Mouse (Mus musculus): ENCODE measurements at regions not wholly inside any gene's neighbourhood (a gene's known extent, or its start where the extent isn't known, plus 50 kb on each side); places are given as distances from the start of the nearest gene placed in this dataset.
A peak's percentile ranks its signal among the peaks of the same experiment; 100 is the strongest.
"Not testable (repeated sequence)": the region's sequence is repeated elsewhere in the genome, so short reads cannot be mapped to it uniquely, and the experiment has no call there.

DNA sequence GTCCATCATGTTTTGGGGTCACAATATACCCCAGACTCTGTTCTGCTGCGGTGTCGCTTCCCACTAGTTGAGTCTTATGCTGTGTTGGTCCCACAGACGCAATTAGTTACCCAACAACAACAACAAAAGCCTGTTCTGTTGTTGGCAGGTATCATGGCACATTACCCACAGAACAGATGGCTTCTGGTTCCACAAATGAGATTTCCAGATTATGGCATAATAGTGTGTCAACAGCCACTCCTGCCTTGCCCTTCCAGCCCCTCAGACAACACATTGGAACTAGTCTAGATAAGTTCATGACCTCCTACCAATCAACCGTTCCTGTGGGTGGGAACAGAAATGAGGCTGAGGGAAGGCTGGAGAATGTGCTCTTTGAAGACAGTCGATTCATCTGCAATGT lies 351.5 kb downstream of the Fut8 start:
- DNase-seq, result no peak

DNA sequence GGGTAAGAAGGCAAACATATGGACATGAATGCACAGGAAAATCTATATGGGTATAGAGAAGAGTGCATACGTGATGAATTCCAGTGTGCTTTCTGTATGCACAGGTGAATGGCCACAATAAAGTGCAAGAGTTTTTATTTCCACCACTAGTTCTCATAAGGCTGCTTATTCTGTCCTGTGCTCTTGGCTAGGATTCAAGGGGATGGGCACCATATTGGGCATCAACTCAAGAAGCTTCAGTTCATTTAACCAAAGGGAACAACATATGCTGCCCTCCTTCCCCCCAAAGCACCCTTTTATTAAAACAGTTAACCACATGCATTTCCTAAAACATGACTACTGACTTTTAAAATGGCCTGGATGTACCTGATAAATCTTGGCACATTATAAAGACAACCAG lies 356.2 kb downstream of the Fut8 start:
- no peak for DNase-seq

DNA sequence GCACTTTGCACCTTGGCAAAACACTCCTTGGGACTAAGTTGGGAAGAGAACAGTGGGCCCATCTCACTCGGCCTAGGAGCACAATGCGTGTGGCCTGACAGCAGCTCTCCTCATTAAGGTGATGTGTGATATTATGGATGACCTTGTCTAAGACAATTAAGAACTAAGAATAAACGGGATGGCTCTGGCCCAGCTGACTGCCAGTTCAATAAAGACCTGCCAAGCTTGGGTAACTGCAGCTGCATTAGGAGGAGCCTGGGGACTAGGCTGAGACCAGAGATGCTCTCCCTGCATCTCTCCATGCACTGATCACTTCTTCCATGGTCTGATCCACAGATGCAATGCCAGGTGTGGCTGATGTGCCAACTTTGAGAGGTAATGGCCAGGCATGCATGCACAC lies 356.7 kb downstream of the Fut8 start:
- no peak for DNase-seq

DNA sequence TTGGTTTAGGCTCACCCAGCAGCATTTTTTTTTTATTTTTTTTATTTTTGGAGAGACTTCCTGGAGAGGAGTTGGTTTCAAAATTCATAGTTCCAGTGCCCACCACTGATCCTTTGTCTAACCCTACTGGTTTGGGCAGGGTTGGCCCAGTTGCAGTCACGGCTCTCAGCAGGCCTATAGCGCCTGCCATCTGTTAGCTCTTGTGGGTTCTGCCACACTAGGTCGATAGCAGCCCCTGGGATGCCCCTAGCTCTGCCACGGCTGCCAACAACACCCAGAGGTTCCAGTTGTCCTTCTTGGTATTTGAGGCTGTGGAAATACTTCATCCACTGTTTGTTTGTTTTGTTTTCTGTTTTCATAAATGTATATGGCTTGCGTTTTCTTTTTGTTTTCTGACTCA lies 357.9 kb downstream of the Fut8 start:
- no peak for DNase-seq

DNA sequence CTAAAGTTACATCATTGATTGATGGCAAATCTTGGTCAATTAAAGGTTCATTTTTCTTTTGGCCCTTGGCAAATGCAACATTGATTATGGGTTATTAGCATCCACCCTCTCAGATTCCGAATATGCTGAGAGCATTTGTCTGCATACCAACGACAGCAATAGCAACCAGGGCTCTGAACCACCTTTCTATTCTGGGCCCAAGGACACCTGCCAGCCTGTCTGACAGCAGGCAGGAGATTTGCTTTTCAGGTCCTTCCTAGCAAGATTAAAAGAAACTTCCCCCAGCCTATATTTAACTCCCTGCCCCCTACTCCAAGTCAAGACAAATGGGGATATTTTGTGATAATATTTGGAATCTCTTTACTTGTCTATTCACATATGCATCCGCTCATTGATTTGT lies 358.8 kb downstream of the Fut8 start:
- DNase-seq, result no peak

DNA sequence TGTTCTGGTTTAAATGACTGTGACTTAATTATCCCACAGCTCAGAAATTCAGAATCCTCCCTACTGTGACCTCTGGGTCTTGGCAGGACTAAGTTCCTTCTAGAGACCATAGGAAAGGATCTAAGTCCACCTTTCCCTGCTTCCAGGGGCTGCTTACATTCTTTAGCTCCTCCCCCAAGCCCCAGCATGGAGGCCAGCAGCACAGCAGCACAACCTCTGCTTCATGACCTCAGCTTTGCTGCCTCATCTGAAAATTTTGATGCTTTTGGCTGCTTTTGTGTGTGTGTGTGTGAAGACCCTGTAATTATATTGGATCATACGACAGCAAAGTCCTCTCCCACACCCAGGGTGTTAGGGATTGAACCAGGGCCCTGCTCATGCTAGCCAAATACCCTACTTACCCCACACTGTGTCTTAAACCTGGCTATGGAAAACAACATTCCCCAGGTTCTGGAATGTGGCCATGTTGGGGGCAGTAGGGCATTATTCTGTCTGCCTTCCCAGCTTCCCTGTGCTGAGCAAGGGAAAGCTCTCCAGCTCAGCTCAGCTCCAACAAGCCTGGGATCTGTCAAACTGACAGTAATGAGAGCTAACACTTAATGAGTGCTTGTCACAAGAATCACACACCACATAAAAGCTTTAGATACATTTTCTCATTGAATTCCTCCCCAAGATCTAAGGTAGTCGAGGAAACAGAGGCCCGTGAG lies 359.9 kb downstream of the Fut8 start:
- peak; percentile 64 to 66 for DNase-seq

DNA sequence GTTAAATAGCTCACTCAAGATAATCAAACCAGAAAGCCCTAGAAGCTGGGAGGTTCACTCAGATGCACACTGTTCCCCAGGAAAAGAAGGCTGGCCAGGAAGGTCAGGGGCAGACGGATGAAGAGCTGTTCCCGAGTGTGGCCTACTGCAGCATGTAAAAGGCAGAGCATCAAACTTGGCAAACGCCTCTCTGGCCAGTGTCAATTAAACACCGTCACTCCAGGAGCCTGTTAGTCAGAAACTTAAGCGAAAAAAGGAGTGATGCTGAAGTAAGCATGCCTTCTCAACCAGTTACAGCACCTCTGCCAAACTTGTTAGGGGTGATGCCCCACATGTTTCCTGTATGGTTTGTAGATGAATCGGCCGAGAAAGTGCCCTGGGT lies 360.4 kb downstream of the Fut8 start:
- DNase-seq, result peak in 1 of 2 experiments; percentile 1

DNA sequence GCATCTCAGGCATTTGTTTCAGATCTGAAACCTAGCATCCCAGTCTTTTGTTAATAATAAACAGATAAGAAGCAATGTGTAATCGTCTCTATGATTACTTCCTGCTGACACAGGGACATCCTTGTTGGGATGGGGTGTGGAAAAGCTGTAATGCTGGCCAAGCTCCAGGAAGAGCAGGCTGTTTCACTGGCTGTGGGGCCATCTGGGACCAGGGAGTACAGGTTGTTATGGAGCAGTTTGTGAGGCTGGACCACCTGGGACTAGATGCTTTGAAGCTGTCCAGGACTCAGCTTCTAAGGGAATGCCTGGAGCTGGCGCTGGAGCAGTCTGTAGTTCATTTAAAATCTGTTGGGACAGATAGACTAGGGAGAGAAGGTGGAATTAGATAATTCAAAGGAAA lies 361.5 kb downstream of the Fut8 start:
- DNase-seq, result peak; percentile 43 to 47

DNA sequence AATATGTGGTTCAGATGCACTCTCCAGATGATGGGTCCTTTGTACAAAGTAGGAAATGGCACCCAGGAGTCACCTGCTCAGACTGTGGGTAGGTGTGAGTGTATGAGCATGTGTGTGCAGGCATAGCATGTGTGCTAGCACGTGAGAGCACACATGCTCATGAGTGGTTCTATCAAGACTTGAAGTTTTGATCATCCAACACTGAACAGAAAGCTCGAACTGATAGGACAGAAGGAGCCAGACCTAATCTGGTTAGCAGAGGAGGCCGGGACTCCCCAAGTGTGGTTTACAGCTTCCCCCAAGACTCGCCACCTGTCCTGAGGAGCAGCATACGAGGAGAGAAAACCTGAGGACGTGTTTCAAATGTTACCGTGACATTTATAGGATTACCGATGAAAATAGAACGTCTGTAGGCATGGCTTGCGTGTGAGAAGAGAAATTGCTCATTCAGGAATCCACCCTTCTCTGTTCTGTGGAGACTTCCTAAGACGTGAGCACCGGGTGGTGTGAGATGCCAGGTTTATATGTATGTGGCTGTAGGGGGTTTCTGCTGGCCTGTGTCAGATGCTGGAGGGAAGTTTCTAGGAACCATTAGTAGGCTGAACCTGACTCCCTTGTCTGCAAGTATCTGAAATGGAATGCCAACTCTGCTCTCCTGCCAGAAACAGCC lies 366.0 kb downstream of the Fut8 start:
- DNase-seq, result no peak

DNA sequence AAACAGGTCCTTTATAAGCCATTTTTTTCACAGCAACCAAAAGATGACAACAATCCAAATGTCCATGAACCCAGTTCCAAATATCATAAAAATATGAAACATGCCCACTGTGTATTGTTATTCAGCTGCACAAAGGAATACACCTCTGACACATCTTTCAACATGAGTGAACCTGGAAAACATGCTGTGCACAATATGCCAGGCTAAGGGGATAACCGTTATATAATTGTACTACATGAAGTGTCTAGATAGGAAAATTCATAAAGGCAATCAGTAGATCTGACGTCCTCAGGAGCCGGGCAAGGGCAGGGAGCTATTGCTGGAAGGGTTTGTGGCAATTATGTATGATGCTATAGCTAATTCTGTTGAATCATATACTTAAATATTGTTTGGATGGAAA lies 379.6 kb downstream of the Fut8 start:
- DNase-seq, result no peak

DNA sequence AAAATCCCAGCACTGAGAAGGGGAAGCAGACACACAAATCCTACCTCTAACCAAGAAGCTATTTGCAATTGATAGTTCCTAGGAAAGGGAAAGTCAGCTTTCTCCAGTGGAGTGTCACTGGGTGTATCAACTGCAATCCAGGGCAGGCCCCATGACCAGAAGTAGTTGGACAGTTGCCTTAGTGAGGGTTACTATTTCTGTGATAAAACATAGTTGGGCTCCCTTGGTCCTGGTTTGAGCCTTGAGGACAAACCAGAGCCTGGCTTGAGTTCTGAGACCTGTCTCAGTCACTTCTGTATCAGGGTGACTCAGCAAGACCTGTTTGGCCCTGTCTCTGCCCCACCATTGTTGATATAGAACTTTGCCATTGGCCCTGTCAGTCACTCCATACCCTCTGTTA lies 384.3 kb downstream of the Fut8 start:
- no peak for DNase-seq

DNA sequence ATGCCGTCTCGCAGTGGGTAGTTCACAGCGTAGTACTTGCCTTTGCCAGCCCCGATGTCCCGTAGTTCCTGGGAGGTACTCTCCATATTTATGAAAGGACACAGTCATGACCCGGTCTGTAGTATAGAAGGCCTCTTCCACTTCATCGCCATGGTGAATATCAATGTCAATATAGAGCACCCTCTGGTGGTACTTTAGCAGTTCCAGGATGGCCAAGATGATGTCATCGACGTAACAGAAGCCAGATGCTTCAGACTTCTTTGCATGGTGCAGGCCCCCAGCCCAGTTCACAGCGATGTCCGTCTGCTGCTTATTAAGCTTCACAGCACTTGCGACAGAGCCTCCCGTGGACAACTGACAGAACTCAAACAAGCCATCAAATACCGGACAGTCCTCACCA lies 386.4 kb downstream of the Fut8 start:
- DNase-seq, result not testable (repeated sequence)

DNA sequence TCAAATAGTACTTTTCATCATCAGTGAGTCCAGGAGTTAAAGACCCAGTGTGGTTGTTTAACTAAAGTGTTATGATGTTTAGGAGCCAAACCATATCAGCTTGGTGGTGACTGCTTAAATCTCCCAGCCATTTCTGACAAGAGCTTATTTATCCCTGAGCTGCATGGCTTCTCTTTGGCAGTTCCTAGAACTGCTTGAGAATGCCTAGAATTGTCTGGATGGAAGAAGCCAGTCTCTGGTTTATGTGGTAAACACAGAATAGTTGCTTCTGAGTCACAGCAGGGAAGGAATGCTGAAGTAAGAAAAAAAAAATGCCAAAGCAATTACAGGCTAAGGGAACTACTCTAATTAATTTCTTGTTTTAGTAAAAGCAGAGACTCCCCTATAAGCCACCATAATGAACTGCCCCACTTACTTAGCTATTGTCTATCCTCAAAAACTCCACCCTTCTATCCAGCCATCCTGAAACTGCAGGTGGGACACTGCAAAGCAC lies 390.5 kb downstream of the Fut8 start:
- DNase-seq, result no peak

DNA sequence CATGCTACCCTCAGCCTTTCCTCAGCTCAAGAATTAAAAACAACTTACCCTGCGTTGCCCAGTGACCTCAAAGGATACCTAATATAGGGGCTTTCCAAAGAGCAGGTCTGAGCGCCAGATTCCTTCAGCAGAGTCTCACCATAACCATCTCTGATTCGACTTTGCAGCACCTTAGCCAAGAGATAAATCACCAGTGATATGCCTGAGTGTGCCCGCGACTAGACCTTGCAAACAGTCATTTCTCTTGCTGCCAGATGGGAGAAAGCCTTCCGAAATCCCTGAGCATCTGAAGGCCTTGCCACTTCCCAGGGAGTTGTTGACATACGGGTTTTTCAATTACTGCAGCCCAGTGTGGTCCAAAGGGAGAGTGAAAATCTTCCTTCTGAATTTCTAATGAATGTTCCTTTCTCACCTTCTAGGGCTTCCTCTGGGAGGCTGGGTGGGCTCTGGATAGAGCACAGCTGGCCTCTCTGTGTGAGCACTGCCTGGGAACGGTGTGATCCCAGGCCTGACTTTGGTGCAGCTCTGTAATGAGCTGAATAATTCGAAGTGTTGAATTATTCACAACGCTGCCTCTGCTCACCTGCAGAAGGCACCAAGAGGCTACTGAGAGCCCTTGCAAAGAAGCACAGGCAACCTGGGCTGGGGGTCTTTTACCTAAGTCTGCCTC lies 396.2 kb downstream of the Fut8 start:
- no peak for DNase-seq

DNA sequence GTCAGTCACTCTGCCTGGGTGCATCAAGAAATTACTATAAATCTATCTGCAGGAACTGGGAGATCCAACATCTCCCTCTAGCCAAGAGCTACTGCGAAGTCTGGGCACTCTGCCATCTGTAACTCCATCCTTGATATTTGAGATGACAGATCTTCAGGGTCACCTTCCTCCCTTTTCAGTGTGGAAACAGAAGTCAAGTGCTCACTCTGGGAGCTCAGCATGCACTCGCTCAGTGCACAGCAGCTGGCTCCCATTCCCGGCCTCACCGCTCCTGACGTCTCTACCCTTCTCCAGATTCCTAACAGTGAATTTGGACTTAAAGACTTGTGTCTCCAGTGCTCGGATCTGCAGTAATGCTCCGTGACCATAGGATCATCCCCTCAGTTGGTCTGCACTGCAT lies 400.3 kb downstream of the Fut8 start:
- peak in 1 of 2 experiments; percentile 16 for DNase-seq

DNA sequence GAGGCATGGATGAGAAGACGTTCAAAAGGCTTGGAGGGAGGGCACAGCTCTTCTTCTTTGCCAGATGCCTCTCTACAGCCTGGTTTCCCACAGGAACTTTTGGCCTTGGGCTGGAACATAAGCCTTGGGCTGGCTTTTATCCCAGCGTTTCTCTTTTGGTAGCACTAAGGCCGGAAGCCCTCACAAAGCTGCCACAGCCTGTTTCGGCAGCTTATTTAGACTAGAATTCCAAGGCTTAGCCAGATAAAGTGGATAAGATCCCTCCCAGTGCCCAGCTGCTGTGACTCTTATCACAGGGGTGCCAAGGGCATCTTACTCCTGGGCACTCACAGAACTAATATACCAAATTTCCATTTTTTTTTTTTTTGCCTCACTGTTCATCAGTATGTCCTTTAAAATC lies 404.4 kb downstream of the Fut8 start:
- no peak for DNase-seq

DNA sequence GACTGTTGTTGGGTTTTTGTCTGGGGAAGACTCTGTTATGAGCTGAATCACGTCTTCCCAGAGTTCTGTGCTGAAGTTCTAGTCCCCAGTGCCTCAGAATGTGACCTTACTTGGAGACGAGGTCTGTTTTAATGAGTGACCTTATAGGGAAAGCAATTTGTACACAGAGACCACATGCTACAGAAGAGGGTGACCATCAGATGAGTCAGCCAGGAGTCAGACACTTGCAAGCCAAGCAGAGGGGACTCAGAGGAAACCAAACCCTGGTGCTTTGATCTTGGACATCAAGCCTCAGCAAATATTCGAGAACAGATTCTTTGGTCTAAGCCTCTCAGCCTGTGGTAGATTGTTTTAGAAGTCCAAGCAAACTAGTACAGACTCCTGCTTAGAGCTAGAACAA lies 409.9 kb downstream of the Fut8 start:
- DNase-seq, result no peak

DNA sequence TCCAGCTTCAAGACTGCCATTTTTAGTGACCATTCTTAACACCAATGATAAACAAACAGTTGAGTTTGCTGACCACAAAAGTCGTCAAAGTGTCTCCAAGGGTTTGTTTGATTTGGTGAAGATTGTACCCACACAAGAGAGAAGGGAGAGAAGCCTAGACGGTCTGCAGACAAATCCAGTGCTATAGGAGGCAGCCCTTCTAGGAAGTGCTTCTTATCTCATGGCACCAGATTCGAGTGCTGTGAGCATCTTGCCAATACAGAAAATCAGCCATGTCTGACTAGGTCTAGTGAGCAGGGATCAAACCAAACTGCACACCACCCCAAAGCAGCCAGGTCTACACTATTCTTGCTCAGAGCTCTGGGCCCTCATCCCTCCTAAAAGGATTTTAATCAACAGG lies 416.4 kb downstream of the Fut8 start:
- no peak for DNase-seq

DNA sequence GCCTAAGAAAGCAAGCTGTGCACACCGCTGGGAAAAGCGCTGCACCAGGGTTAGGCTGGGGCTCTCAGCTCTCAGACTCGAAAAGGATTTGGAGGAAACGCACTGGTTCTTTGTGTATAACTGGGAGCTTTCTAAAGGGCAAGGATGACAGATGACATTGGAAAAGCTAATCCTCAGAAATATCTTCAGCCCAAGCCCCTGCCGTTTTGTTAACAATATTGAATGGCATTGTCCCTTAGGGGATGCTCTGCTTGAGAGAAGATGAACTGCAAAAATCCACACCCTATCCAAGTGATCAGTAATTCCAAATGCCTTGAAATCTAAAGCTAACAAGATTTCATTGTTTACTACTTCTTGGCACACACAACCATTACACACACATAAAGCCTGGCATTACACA lies 419.1 kb downstream of the Fut8 start:
- no peak for DNase-seq

DNA sequence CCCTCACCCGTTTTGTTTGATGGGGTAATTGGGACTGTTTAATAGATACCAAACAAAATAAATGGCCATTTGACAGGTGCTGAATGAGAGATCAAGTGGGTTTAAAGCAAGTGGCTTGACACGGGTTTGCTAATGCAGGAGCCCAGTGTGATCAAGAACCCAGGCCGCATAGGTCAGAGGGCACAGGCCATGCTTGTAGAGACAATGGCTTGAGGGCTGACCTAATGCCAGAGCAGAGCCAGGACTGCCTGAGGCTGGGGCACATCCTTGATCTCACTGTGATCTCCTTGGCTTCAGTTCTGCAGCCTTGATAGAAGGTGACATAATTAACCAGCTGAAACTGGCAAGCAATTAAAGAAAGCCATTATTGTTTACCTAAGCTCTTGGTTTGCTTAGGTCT lies 420.0 kb downstream of the Fut8 start:
- DNase-seq, result no peak

DNA sequence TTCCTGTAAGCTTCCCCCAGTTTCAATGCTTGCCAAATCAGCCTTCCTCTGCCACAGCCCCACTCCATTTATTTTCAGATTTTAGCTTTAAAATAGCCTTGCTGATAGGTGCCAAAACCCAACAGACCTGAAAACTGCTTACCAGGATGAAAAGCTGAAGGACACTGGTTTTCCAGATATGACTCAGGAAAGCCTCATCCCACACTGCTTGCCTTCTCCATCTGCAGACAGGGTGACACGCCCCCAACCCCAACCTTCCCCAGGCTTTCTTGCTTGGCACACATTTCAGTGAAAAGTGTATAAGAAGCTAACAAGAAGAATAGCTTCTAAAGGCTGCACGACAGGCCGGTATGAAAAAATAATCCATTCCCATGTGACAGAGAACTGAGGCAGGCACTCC lies 425.3 kb downstream of the Fut8 start:
- DNase-seq, result no peak

DNA sequence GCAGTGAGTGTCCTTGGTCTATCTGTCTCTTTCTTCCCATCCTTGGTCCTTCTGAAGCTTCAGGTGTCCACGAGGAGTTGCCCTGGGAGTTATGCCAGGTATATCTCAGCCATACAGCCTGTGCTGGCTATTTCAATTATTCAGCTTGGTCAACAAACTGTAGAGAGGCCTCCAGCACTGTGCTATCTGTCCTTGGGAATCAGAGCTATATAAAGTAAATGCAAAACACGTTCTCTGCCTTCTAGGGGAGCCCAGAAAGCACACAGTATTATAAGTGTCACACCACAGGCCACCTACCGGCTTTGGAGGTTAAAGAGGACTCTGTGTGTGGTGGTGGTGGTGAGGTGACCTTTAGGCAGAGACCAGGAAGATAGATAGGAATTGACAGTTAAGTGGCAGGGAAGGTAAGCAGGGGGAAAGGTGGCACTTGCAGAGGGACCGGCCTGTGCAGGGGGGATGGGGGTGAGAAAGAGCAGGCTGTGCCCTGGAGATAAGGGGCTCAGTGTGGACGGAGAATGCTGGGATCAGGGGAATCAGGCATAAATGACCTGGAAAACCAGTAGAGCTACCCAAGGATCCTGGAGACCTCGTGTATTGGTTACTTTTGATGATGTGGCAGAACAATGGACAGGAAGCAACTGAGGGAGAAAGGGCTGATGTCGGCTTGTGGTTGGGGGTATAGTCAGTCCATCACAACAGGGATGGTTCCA lies 425.9 kb downstream of the Fut8 start:
- DNase-seq, result no peak

DNA sequence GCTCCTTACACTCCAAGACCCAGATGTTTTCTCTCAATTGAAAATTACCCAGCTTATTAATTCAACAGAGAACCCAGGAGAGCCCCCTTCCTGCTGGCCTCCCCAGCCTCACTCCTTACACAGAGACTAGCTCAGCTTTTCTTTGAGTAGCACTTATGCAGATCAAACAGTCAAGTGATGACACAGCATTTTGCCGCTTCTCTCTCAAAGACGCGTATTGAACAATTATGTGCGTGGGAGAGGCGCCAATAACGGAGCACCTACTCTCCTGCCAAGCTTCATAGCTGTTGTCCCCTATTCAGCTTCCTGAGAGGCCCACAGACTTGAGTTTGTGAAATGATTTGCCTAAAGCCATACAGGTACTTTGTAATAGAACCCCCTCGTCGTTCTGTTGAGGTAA lies 428.5 kb downstream of the Fut8 start:
- no peak for DNase-seq

All from kidney, adult 8-10 months (tissue).